Mouse (Mus musculus): ENCODE measurements around the gene Top3b. TPM values are rescaled to one million over a fixed set of nuclear protein-coding genes. Genes with fewer than 3 reads are reported as not detected.

The Top3b gene
- polyA plus RNA-seq (2015; fragmentation: Nextera tagmentation; extraction: Ambion mirVana), result 63.1 and 74.5 TPM in 2 replicates

GRCm38 (mm10) chr16:16870617-16871331 is at the start of gene Top3b, which contains the start of gene Vpreb1:
TSS of gene Top3b (plus strand) at chr16:16870736.
TSS of gene Vpreb1 (minus strand) at chr16:16870843.
- Histone ChIP-seq H3K4me1 (ENCODE audit: control insufficient read depth, insufficient read depth, low read depth, low read length) (peaks cover 7% of the 10 kb centered on the region), H3K27ac (ENCODE audit: low read depth, low read length) (peak within 1 kb of the TSS; percentile 94), H3K4me2 (ENCODE audit: low read length) (peak within 1 kb of the TSS; percentile 63), H3K9ac (ENCODE audit: low read depth, low read length) (peak within 1 kb of the TSS; percentile 92), H3K4me3 (ENCODE audit: low read length) (peak within 1 kb of the TSS; percentile 86), H3K36me3 (ENCODE audit: control insufficient read depth, insufficient read depth, low read length) (peaks cover 6% of the 10 kb centered on the region), H3K9me3 (ENCODE audit: control insufficient read depth, low read length) (no peaks in the 10 kb centered on the region), H3K27me3 (replicated peaks; ENCODE audit: control insufficient read depth, insufficient read depth, low read length) (no peaks in the 10 kb centered on the region)
- WGBS, result under 1% methylated on average over 45 of the region's 49 CpGs
- peak; percentile 98 for ATAC-seq

DNA sequence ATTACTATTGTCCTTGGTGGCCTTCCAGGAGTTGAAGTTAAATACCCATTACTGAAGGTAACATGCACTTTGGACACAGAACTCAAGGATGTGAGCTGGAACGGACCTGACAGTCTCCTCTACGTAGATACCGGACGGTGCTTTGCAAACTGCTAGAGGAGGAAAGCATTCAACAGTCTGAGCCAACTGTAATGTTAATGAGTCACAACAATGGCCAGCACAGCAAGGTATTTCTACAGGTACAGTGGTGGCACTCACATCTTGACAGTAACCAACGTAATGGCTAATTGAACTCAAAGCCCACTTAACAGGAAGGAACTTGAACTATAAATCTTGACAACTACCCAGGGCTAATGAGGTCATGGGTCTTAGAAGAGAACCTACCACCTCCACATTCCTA is 45.1 kb upstream of the Top3b start:
- Histone ChIP-seq H3K27me3 (replicated peaks; ENCODE audit: control insufficient read depth, insufficient read depth, low read length) (no peaks in the 10 kb centered on the region), H3K4me3 (ENCODE audit: low read length) (no peak overlapping the region), H3K9me3 (ENCODE audit: control insufficient read depth, low read length) (peaks cover 4% of the 10 kb centered on the region), H3K4me1 (ENCODE audit: control insufficient read depth, insufficient read depth, low read depth, low read length) (no peaks in the 10 kb centered on the region), H3K27ac (ENCODE audit: low read depth, low read length) (no peak overlapping the region), H3K9ac (ENCODE audit: low read depth, low read length) (no peak overlapping the region), H3K36me3 (ENCODE audit: control insufficient read depth, insufficient read depth, low read length) (no peaks in the 10 kb centered on the region), H3K4me2 (ENCODE audit: low read length) (no peak overlapping the region)
- ATAC-seq, result no peak
- WGBS, result 34% methylated on average over 5 of the region's 5 CpGs

- Histone ChIP-seq H3K36me3 (ENCODE audit: control insufficient read depth, insufficient read depth, low read length) (no peaks in the 10 kb centered on the region), H3K9me3 (ENCODE audit: control insufficient read depth, low read length) (peaks cover 4% of the 10 kb centered on the region), H3K4me3 (ENCODE audit: low read length) (no peak overlapping the region), H3K4me1 (ENCODE audit: control insufficient read depth, insufficient read depth, low read depth, low read length) (no peaks in the 10 kb centered on the region), H3K27ac (ENCODE audit: low read depth, low read length) (no peak overlapping the region), H3K27me3 (replicated peaks; ENCODE audit: control insufficient read depth, insufficient read depth, low read length) (no peaks in the 10 kb centered on the region), H3K4me2 (ENCODE audit: low read length) (no peak overlapping the region), H3K9ac (ENCODE audit: low read depth, low read length) (no peak overlapping the region)
- WGBS, result 64% methylated on average over 2 of the region's 2 CpGs
- no peak for ATAC-seq
These were observed 44.3 kb upstream of the Top3b start for GRCm38 (mm10) chr16:16826223-16826622.

GRCm38 (mm10) chr16:16828757-16829615 is 41.5 kb upstream of the Top3b start, which contains the start of gene Spag6l:
TSS of gene Spag6l (minus strand) at chr16:16829456.
- Histone ChIP-seq H3K4me2 (ENCODE audit: low read length) (peak within 1 kb of the TSS; percentile 86), H3K4me1 (ENCODE audit: control insufficient read depth, insufficient read depth, low read depth, low read length) (no peaks in the 10 kb centered on the region), H3K27me3 (replicated peaks; ENCODE audit: control insufficient read depth, insufficient read depth, low read length) (no peaks in the 10 kb centered on the region), H3K9ac (ENCODE audit: low read depth, low read length) (peak within 1 kb of the TSS; percentile 78), H3K9me3 (ENCODE audit: control insufficient read depth, low read length) (no peaks in the 10 kb centered on the region; the same call in 1 of the 2 replicates), H3K36me3 (ENCODE audit: control insufficient read depth, insufficient read depth, low read length) (no peaks in the 10 kb centered on the region), H3K27ac (ENCODE audit: low read depth, low read length) (peak within 1 kb of the TSS; percentile 59), H3K4me3 (ENCODE audit: low read length) (peak within 1 kb of the TSS; percentile 71)
- 6% methylated on average over 33 of the region's 33 CpGs for WGBS
- peak; percentile 97 for ATAC-seq

DNA sequence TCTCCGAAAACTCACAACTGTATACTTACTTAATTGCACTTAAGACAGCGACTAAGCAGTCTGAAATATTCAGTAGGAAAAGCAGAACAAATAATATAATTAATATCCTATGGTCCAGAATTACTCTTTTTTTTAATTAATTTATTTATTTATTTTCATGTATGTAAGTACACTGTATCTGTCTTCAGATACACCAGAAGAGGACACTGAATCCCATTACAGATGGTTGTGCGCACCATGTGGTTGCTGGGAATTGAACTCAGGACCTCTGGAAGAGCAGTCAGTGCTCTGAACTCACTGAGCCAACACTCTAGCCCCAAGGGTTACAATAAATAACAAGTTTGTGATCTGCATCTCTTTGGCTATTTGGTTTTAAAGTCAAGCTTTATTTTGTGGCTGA is 40.9 kb upstream of the Top3b start:
- Histone ChIP-seq H3K9me3 (ENCODE audit: control insufficient read depth, low read length) (no peaks in the 10 kb centered on the region; the same call in 1 of the 2 replicates), H3K4me3 (ENCODE audit: low read length) (peak overlapping the region; percentile 71), H3K4me1 (ENCODE audit: control insufficient read depth, insufficient read depth, low read depth, low read length) (no peaks in the 10 kb centered on the region), H3K9ac (ENCODE audit: low read depth, low read length) (no peak overlapping the region), H3K27ac (ENCODE audit: low read depth, low read length) (no peak overlapping the region), H3K36me3 (ENCODE audit: control insufficient read depth, insufficient read depth, low read length) (no peaks in the 10 kb centered on the region), H3K4me2 (ENCODE audit: low read length) (peak overlapping the region; percentile 86), H3K27me3 (replicated peaks; ENCODE audit: control insufficient read depth, insufficient read depth, low read length) (no peaks in the 10 kb centered on the region)
- 87% methylated on average over 3 of the region's 3 CpGs for WGBS
- ATAC-seq, result no peak; the same call in 1 of the 2 replicates

DNA sequence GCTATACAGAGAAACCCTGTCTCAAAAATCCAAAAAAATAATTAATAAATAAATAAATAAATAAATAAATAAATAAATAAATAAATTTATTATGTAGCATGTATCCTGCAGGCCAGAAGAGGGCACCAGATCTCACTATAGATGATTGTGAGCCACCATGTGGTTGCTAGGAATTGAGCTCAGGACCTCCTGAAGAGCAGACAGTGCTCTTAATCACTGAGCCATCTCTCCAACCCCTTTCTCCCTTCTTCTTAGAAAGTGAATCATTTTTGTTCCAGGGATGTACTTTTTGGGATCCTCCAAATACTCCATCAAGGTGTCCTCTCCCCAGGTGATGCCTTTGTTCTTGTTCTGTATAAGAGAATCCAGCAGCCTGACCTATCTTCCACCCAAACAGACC is 21.3 kb upstream of the Top3b start:
- Histone ChIP-seq H3K4me3 (ENCODE audit: low read length) (no peak overlapping the region), H3K36me3 (ENCODE audit: control insufficient read depth, insufficient read depth, low read length) (no peaks in the 10 kb centered on the region), H3K27ac (ENCODE audit: low read depth, low read length) (no peak overlapping the region), H3K27me3 (replicated peaks; ENCODE audit: control insufficient read depth, insufficient read depth, low read length) (no peaks in the 10 kb centered on the region), H3K9ac (ENCODE audit: low read depth, low read length) (no peak overlapping the region), H3K9me3 (ENCODE audit: control insufficient read depth, low read length) (no peaks in the 10 kb centered on the region), H3K4me1 (ENCODE audit: control insufficient read depth, insufficient read depth, low read depth, low read length) (no peaks in the 10 kb centered on the region), H3K4me2 (ENCODE audit: low read length) (no peak overlapping the region)
- ATAC-seq, result no peak

GRCm38 (mm10) chr16:16852411-16852810 is 18.1 kb upstream of the Top3b start:
- H3K9ac ChIP-seq (ENCODE audit: low read depth, low read length), result no peak overlapping the region
- no peaks in the 10 kb centered on the region for H3K36me3 ChIP-seq (ENCODE audit: control insufficient read depth, insufficient read depth, low read length)
- H3K27ac ChIP-seq (ENCODE audit: low read depth, low read length), result no peak overlapping the region
- H3K9me3 ChIP-seq (ENCODE audit: control insufficient read depth, low read length), result no peaks in the 10 kb centered on the region
- 78% methylated on average over 3 of the region's 3 CpGs for WGBS
- no peaks in the 10 kb centered on the region for H3K27me3 ChIP-seq (replicated peaks; ENCODE audit: control insufficient read depth, insufficient read depth, low read length)
- ATAC-seq, result no peak
- no peak overlapping the region for H3K4me3 ChIP-seq (ENCODE audit: low read length)
- no peaks in the 10 kb centered on the region for H3K4me1 ChIP-seq (ENCODE audit: control insufficient read depth, insufficient read depth, low read depth, low read length)
- no peak overlapping the region for H3K4me2 ChIP-seq (ENCODE audit: low read length)

- H3K36me3 ChIP-seq (ENCODE audit: control insufficient read depth, insufficient read depth, low read length), result no peaks in the 10 kb centered on the region
- H3K27ac ChIP-seq (ENCODE audit: low read depth, low read length), result no peak overlapping the region
- no peaks in the 10 kb centered on the region for H3K27me3 ChIP-seq (replicated peaks; ENCODE audit: control insufficient read depth, insufficient read depth, low read length)
- ATAC-seq, result no peak
- WGBS, result 29% methylated on average over 6 of the region's 6 CpGs
- no peak overlapping the region for H3K4me2 ChIP-seq (ENCODE audit: low read length)
- H3K4me3 ChIP-seq (ENCODE audit: low read length), result no peak overlapping the region
- no peaks in the 10 kb centered on the region for H3K4me1 ChIP-seq (ENCODE audit: control insufficient read depth, insufficient read depth, low read depth, low read length)
- H3K9ac ChIP-seq (ENCODE audit: low read depth, low read length), result no peak overlapping the region
- no peaks in the 10 kb centered on the region for H3K9me3 ChIP-seq (ENCODE audit: control insufficient read depth, low read length)
These were observed 15.7 kb upstream of the Top3b start for GRCm38 (mm10) chr16:16854836-16855235.

DNA sequence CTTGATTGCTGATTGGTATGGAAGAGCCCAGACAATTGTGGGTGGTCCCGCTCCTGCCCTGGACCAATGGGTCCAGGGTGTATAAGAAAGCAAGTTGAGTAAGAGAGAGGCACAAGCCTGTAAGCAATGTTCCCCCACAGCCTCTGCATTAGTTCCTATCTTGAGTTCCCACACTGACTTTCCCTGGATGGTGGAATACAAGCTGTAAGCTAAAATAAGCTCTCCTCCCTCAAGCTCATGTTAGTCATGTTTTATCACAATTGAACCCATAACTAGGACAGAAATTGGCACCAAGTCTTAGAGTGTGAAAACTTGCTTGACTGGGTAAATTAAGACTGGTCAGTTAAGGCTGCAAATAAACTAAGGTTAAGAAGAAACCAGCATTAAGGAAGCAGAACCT is 15.0 kb upstream of the Top3b start:
- Histone ChIP-seq H3K4me3 (ENCODE audit: low read length) (no peak overlapping the region), H3K4me1 (ENCODE audit: control insufficient read depth, insufficient read depth, low read depth, low read length) (no peaks in the 10 kb centered on the region), H3K9me3 (ENCODE audit: control insufficient read depth, low read length) (no peaks in the 10 kb centered on the region), H3K9ac (ENCODE audit: low read depth, low read length) (no peak overlapping the region), H3K27me3 (replicated peaks; ENCODE audit: control insufficient read depth, insufficient read depth, low read length) (no peaks in the 10 kb centered on the region), H3K27ac (ENCODE audit: low read depth, low read length) (no peak overlapping the region), H3K4me2 (ENCODE audit: low read length) (no peak overlapping the region), H3K36me3 (ENCODE audit: control insufficient read depth, insufficient read depth, low read length) (no peaks in the 10 kb centered on the region)
- 100% methylated on average over 1 of the region's 1 CpGs for WGBS
- no peak for ATAC-seq

Measured in hindbrain, embryonic 16.5 days (tissue).